Mouse (Mus musculus) G1E (cell line): ENCODE data around the gene Foxn3.

Source experiments
- CTCF ChIP-seq: IDR thresholded peaks from 2 replicates; pipeline ENCODE4 v1.5.1; 2012; ENCODE audit warnings: low read depth, low read length, inconsistent platforms, mixed read lengths
- GATA1 ChIP-seq: IDR thresholded peaks from 2 replicates; pipeline ENCODE4 v1.6.1; 2012; ENCODE audit warnings: borderline replicate concordance, low read length, inconsistent platforms, mixed read lengths
- GATA2 ChIP-seq: IDR thresholded peaks from 2 replicates; pipeline ENCODE4 v1.6.1; 2012; ENCODE audit warnings: low read depth, low read length, inconsistent platforms, borderline replicate concordance
- TAL1 ChIP-seq: conservative IDR thresholded peaks from 2 replicates; pipeline ENCODE4 v1.6.1; 2012; ENCODE audit warnings: low read depth, low read length, inconsistent platforms, mixed read lengths

DNA sequence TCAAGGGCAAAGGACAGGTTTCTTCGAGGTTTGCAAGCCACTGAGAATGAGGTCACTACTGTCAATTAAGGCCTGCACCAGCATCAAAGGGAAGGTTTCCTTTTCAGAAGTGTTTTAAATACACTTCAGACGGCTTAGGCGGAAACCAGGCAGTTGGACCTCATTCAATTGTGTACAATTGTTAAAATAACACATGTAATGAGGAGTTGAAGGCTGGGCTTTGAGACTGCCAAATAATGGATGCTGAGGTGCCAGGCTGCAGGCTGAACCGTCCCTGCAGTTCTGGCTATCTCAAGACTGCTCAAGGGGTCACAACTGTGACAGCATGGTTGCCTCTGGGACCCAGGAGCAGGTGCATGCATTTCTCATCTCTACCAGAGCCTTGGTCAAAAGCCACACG, 89.2 kb downstream of the Foxn3 start:
- TF ChIP-seq CTCF (no peak), TAL1 (no peak), GATA1 (no peak), GATA2 (no peak)
